Mouse (Mus musculus) limb, embryonic 14.5 days (tissue): ENCODE data around the gene Mab21l3. TPM values are rescaled to one million over a fixed set of nuclear protein-coding genes. Genes with fewer than 3 reads are reported as not detected.

Source experiments
- ATAC-seq: fragments of 200-750 bp; cut with Nextera tagmentation; 2 replicates; pipeline ENCODE4 v1.8.0; 2017; ENCODE audit warnings: low read depth, moderate number of reproducible peaks, moderate TSS enrichment; ENCODE audit not compliant: low FRiP score
- DNase-seq: peaks from one replicate; pipeline ENCODE4 v3.0.0-alpha.2; 2015; ENCODE audit warnings: low spot score
- H3K27ac ChIP-seq: fragments of 300-500 bp; sonication (generic); replicated peaks from 2 replicates; pipeline ENCODE4 v1.5.1; 2014; ENCODE audit warnings: low read depth, mild to moderate bottlenecking, low read length, moderate library complexity, mixed read lengths
- H3K27me3 ChIP-seq: fragments of 300-500 bp; sonication (generic); 2 replicates; pipeline ENCODE4 v1.6.1; 2014; ENCODE audit warnings: low read length, mixed read lengths; ENCODE audit not compliant: control insufficient read depth, insufficient read depth
- H3K36me3 ChIP-seq: fragments of 300-500 bp; sonication (generic); 2 replicates; pipeline ENCODE4 v1.6.1; 2014; ENCODE audit warnings: mild to moderate bottlenecking, low read length, moderate library complexity, mixed read lengths; ENCODE audit not compliant: control insufficient read depth, insufficient read depth
- H3K4me1 ChIP-seq: fragments of 300-500 bp; sonication (generic); 2 replicates; pipeline ENCODE4 v1.6.1; 2014; ENCODE audit warnings: antibody characterized with exemption, low read length, mixed read lengths; ENCODE audit not compliant: control insufficient read depth, insufficient read depth
- H3K4me2 ChIP-seq: fragments of 300-500 bp; sonication (generic); replicated peaks from 2 replicates; pipeline ENCODE4 v1.6.1; 2014; ENCODE audit warnings: low read depth, mild to moderate bottlenecking, low read length, moderate library complexity; ENCODE audit not compliant: severe bottlenecking
- H3K4me3 ChIP-seq: fragments of 300-500 bp; sonication (generic); replicated peaks from 2 replicates; pipeline ENCODE4 v1.5.1; 2014; ENCODE audit warnings: low read length
- H3K9ac ChIP-seq: fragments of 300-500 bp; sonication (generic); 2 replicates; pipeline ENCODE4 v1.6.1; 2014; ENCODE audit warnings: mild to moderate bottlenecking, low read depth, low read length, moderate library complexity; ENCODE audit not compliant: severe bottlenecking
- H3K9me3 ChIP-seq: fragments of 300-500 bp; sonication (generic); 2 replicates; pipeline ENCODE4 v1.6.1; 2016; ENCODE audit warnings: low read length; ENCODE audit not compliant: control insufficient read depth
- POLR2A ChIP-seq: fragments of 200-500 bp; IDR thresholded peaks from 2 replicates; pipeline ENCODE4 v1.8.0; 2012; ENCODE audit warnings: inconsistent platforms, mild to moderate bottlenecking, moderate library complexity, borderline replicate concordance; ENCODE audit not compliant: insufficient read depth, insufficient read length; ENCODE audit errors: extremely low read depth
- WGBS: fragments of 180-500 bp; shearing (Covaris S2); extraction: QIAGEN DNeasy Blood & Tissue Kit; methylation state at CpG from one replicate; pipeline ENCODE4 v1.1.7; 2014; 5-methylcytosine and 5-hydroxymethylcytosine counted together
- polyA plus RNA-seq, 2 experiments: library from polyadenylated mRNA; depleted of rRNA in 1 of 2; stranded (reverse) in 1 of 2; unstranded in 1 of 2; fragments of >200 nt; fragmentation: Nextera tagmentation in 1 of 2; extraction: Ambion mirVana in 1 of 2; gene quantifications; 2 replicates each; pipeline versions ENCODE4 v1.2.1 to v1.2.3; 2012 to 2014

Mab21l3 gene
- polyA plus RNA-seq, 2 experiments, result 1.5 to 2.9 TPM

GRCm38 (mm10) chr3:101794026-101794425 is 54.7 kb downstream of the Mab21l3 start:
- DNase-seq (no peak), ATAC-seq (no peak; the same call in 1 of the 2 replicates)

GRCm38 (mm10) chr3:101792191-101792590 is 56.6 kb downstream of the Mab21l3 start:
- Histone ChIP-seq H3K9me3 (no peaks in the 10 kb centered on the region), H3K9ac (no peak overlapping the region), H3K27ac (no peak overlapping the region), H3K4me3 (no peak overlapping the region), H3K4me1 (peaks cover 11% of the 10 kb centered on the region), H3K27me3 (no peaks in the 10 kb centered on the region), H3K4me2 (no peak overlapping the region), H3K36me3 (no peaks in the 10 kb centered on the region)
- DNase-seq (no peak), ATAC-seq (no peak)
- WGBS, result 73% methylated on average over 4 of the region's 4 CpGs
- TF ChIP-seq POLR2A, result no peak

More at GRCm38 (mm10) chr3:101794026-101794425, 54.7 kb downstream of the Mab21l3 start:
- TF ChIP-seq POLR2A, result no peak
- no peaks in the 10 kb centered on the region for H3K27me3 ChIP-seq
- no peak overlapping the region for H3K4me3 ChIP-seq
- no peak overlapping the region for H3K4me2 ChIP-seq
- 66% methylated on average over 5 of the region's 5 CpGs for WGBS
- no peaks in the 10 kb centered on the region for H3K36me3 ChIP-seq
- no peak overlapping the region for H3K27ac ChIP-seq
- H3K9ac ChIP-seq, result no peak overlapping the region
- peaks cover 21% of the 10 kb centered on the region for H3K4me1 ChIP-seq
- no peaks in the 10 kb centered on the region for H3K9me3 ChIP-seq

GRCm38 (mm10) chr3:101784768-101785424 is 63.9 kb downstream of the Mab21l3 start:
- Histone ChIP-seq H3K4me1 (0 out of 2 replicates have a peak, but pooled peaks cover 2% of the 10 kb centered on the region), H3K4me3 (no peak overlapping the region), H3K9ac (no peak overlapping the region), H3K27ac (no peak overlapping the region), H3K27me3 (no peaks in the 10 kb centered on the region), H3K4me2 (no peak overlapping the region), H3K9me3 (no peaks in the 10 kb centered on the region), H3K36me3 (no peaks in the 10 kb centered on the region)
- no peak for TF ChIP-seq POLR2A
- 46% methylated on average over 10 of the region's 10 CpGs for WGBS
- ATAC-seq (no peak), DNase-seq (no peak)

DNA sequence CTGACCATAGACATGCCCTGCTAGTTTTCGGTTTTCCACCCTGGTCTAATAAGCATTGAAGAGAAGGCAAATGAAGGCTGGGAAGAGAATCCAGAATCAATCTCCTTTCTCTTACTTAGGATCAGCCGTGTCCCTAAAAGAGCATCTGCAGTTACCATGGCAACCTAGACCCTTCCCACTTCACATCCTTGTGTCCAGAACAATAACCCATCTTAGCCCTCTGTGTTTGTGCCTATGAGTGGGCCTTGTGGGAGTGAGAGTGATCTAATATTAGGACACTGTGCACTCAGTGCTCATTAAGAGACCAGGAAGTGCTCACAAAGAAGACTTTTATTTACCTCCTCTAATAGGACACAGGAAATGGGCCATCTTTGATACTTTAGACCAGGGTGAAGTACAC is 65.0 kb downstream of the Mab21l3 start:
- Histone ChIP-seq H3K4me1 (peaks cover 6% of the 10 kb centered on the region; the same call in 1 of the 2 replicates), H3K9me3 (no peaks in the 10 kb centered on the region), H3K27me3 (no peaks in the 10 kb centered on the region), H3K27ac (no peak overlapping the region), H3K4me2 (no peak overlapping the region), H3K4me3 (no peak overlapping the region), H3K9ac (no peak overlapping the region), H3K36me3 (no peaks in the 10 kb centered on the region)
- 63% methylated on average over 2 of the region's 2 CpGs for WGBS
- ATAC-seq (no peak), DNase-seq (no peak)
- no peak for TF ChIP-seq POLR2A

GRCm38 (mm10) chr3:101780874-101781483 is 67.8 kb downstream of the Mab21l3 start:
- TF ChIP-seq POLR2A, result no peak
- DNase-seq (peak; percentile 36), ATAC-seq (no peak)
- Histone ChIP-seq H3K27me3 (no peaks in the 10 kb centered on the region), H3K4me3 (no peak overlapping the region), H3K9ac (no peak overlapping the region), H3K36me3 (no peaks in the 10 kb centered on the region), H3K9me3 (no peaks in the 10 kb centered on the region), H3K4me2 (no peak overlapping the region), H3K27ac (no peak overlapping the region), H3K4me1 (peaks cover 6% of the 10 kb centered on the region; the same call in 1 of the 2 replicates)
- 31% methylated on average over 6 of the region's 6 CpGs for WGBS
